Comparison of ENCODE assay signal across 29 mouse cellular contexts in the genomic region with DNA sequence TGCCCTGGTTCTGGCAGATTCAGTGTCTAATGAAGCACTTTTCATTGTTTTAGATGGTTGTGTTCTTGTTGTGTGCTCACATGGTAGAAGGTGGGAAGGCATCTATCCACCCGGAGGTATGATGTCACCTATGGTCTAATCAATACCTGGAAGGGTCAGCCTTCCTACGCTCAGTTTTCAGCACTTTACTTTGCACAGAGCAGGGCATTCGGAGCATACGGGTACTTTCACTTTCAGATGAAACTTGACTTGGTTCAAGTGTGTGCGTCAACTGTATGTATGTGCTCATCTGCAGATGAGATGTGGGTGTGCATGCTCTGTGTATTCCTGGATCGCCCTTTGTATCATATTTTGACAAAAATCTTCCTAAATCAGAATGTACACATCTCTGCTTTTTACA. TPM values are rescaled to one million over a fixed set of nuclear protein-coding genes. Genes with fewer than 3 reads are reported as not detected.
DNase-seq lines count a peak whose midpoint lies in the region; ATAC-seq lines count a peak whose summit lies in the region.
"Had no signal": no experiment of that assay in that cellular context is flagged by ENCODE, and none has a peak within 500 bp of the region (broad histone marks: within the 10 kb centered on the region; RNA-seq: fewer than 3 reads in every experiment).

No protein-coding gene starts in this region.

- 67% methylated on average over 6 of the region's 6 CpGs for WGBS in liver, embryonic 16.5 days (ENCODE audit: insufficient replicate concordance)
- 78% methylated on average over 6 of the region's 6 CpGs for WGBS in liver, embryonic 12.5 days (ENCODE audit: insufficient replicate concordance)
- 87% methylated on average over 6 of the region's 6 CpGs for WGBS in intestine, embryonic 16.5 days

- H3K27ac ChIP-seq in liver, embryonic 16.5 days (ENCODE audit: low read length), result no peak overlapping the region
- H3K27ac ChIP-seq in liver, embryonic 12.5 days, result no peak overlapping the region
- no peak overlapping the region for H3K27ac ChIP-seq in intestine, embryonic 16.5 days (ENCODE audit: low read length)
- H3K27ac ChIP-seq: embryonic facial prominence, embryonic 12.5 days; embryonic facial prominence, embryonic 15.5 days; heart, embryonic 15.5 days; hindbrain, embryonic 10.5 days; hindbrain, embryonic 13.5 days had no signal

- H3K9ac ChIP-seq in liver, embryonic 16.5 days (ENCODE audit: low read depth, low read length), result no peak overlapping the region
- H3K9ac ChIP-seq in liver, embryonic 12.5 days, result no peak overlapping the region
- no peak overlapping the region for H3K9ac ChIP-seq in intestine, embryonic 16.5 days (ENCODE audit: low read depth, low read length)
- H3K9ac ChIP-seq: embryonic facial prominence, embryonic 12.5 days; embryonic facial prominence, embryonic 15.5 days; forebrain, postnatal 0 days; heart, embryonic 12.5 days; heart, embryonic 15.5 days; hindbrain, embryonic 13.5 days had no signal

- no peak overlapping the region for H3K4me2 ChIP-seq in liver, embryonic 16.5 days (ENCODE audit: low read depth, low read length)
- no peak overlapping the region for H3K4me2 ChIP-seq in liver, embryonic 12.5 days
- H3K4me2 ChIP-seq in intestine, embryonic 16.5 days (ENCODE audit: low read depth, low read length), result no peak overlapping the region
- H3K4me2 ChIP-seq: embryonic facial prominence, embryonic 12.5 days; embryonic facial prominence, embryonic 15.5 days; heart, embryonic 12.5 days; heart, embryonic 15.5 days; hindbrain, embryonic 13.5 days had no signal

- no peaks in the 10 kb centered on the region for H3K9me3 ChIP-seq in liver, embryonic 16.5 days (replicated peaks; ENCODE audit: control insufficient read depth, low read length)
- H3K9me3 ChIP-seq in liver, embryonic 12.5 days (replicated peaks), result no peaks in the 10 kb centered on the region
- H3K9me3 ChIP-seq in intestine, embryonic 16.5 days (ENCODE audit: control insufficient read depth, low read length), result no peaks in the 10 kb centered on the region
- H3K9me3 ChIP-seq: embryonic facial prominence, embryonic 12.5 days; embryonic facial prominence, embryonic 15.5 days; G1E; heart, embryonic 12.5 days; heart, embryonic 15.5 days; hindbrain, embryonic 10.5 days; hindbrain, embryonic 13.5 days had no signal

- H3K36me3 ChIP-seq in liver, embryonic 16.5 days (ENCODE audit: control insufficient read depth, insufficient read depth), result no peaks in the 10 kb centered on the region; the same call in 1 of the 2 replicates
- H3K36me3 ChIP-seq in liver, embryonic 12.5 days, result peaks cover 45% of the 10 kb centered on the region
- H3K36me3 ChIP-seq in intestine, embryonic 16.5 days (ENCODE audit: control insufficient read depth, insufficient read depth, low read length), result peaks cover 10% of the 10 kb centered on the region

- no peaks in the 10 kb centered on the region for H3K4me1 ChIP-seq in liver, embryonic 16.5 days (ENCODE audit: control insufficient read depth, low read depth, low read length)
- no peaks in the 10 kb centered on the region for H3K4me1 ChIP-seq in liver, embryonic 12.5 days
- H3K4me1 ChIP-seq in intestine, embryonic 16.5 days (ENCODE audit: control insufficient read depth, insufficient read depth, low read length), result no peaks in the 10 kb centered on the region
- H3K4me1 ChIP-seq: embryonic facial prominence, embryonic 12.5 days; embryonic facial prominence, embryonic 15.5 days; hindbrain, embryonic 10.5 days had no signal

- DNase-seq in frontal cortex, postnatal 25 days (ENCODE audit: low spot score in 2 of 2), result no peak
- DNase-seq in induced T-regulatory cell, adult 2 months (ENCODE audit: low read depth), result peak; percentile 48
- DNase-seq in urinary bladder, postnatal 4 days (ENCODE audit: low spot score in 2 of 2), result no peak
- DNase-seq: adrenal gland, adult 2 months; adrenal gland, postnatal 14 days; cerebellum, adult 11 months; cerebellum, adult 2 months; cerebellum, adult 9-11 months; cerebellum, postnatal 25 days; forebrain, postnatal 0 days; gastrocnemius, postnatal 10 days; gastrocnemius, postnatal 36 days; heart, postnatal 10 days; heart, postnatal 36 days had no signal

- ATAC-seq in frontal cortex, adult (ENCODE audit: low TSS enrichment), result 0 out of 2 replicates have a peak, but pooled peaks have one; percentile 17
- peak; percentile 24; the same call in 1 of the 2 replicates for ATAC-seq in liver, embryonic 16.5 days (ENCODE audit: low read depth)
- ATAC-seq in liver, embryonic 12.5 days, result no peak
- peak; percentile 87 for ATAC-seq in CD4-positive, CD25-positive, alpha-beta regulatory T cell, adult 4 months
- ATAC-seq in intestine, embryonic 16.5 days, result no peak
- ATAC-seq: forebrain, embryonic 14.5 days; forebrain, postnatal 0 days; hindbrain, embryonic 16.5 days; Patski had no signal

- H3K4me3 ChIP-seq in liver, embryonic 16.5 days (ENCODE audit: low read depth, low read length), result no peak overlapping the region
- no peak overlapping the region for H3K4me3 ChIP-seq in liver, embryonic 12.5 days
- H3K4me3 ChIP-seq in intestine, embryonic 16.5 days (ENCODE audit: low read length), result no peak overlapping the region
- H3K4me3 ChIP-seq: embryonic facial prominence, embryonic 12.5 days; embryonic facial prominence, embryonic 15.5 days; heart, embryonic 12.5 days; heart, embryonic 15.5 days; hindbrain, embryonic 10.5 days; hindbrain, embryonic 13.5 days had no signal

- no peaks in the 10 kb centered on the region for H3K27me3 ChIP-seq in liver, embryonic 16.5 days (ENCODE audit: control insufficient read depth, insufficient read depth, low read depth, low read length)
- H3K27me3 ChIP-seq in liver, embryonic 12.5 days (replicated peaks), result no peaks in the 10 kb centered on the region
- H3K27me3 ChIP-seq in intestine, embryonic 16.5 days (replicated peaks; ENCODE audit: control insufficient read depth, insufficient read depth, low read length), result no peaks in the 10 kb centered on the region
- H3K27me3 ChIP-seq: embryonic facial prominence, embryonic 12.5 days; embryonic facial prominence, embryonic 15.5 days; heart, embryonic 12.5 days; heart, embryonic 15.5 days; hindbrain, embryonic 13.5 days; Patski had no signal

RNA-seq across cellular contexts. Expression of a gene that starts 42.5 kb away (rescaled TPM):
- polyA plus RNA-seq in liver, embryonic 16.5 days (2015; fragmentation: Nextera tagmentation; extraction: Ambion mirVana), result 47.5 and 47.6 TPM in 2 replicates
- polyA plus RNA-seq in liver, embryonic 12.5 days (2016; fragmentation: Nextera tagmentation; extraction: Ambion mirVana), result 52.3 and 53.7 TPM in 2 replicates
- polyA plus RNA-seq in CD4-positive, CD25-positive, alpha-beta regulatory T cell, adult 4 months (2017; shearing (Covaris generic)), result 10 to 100 TPM; 69.4 to 71.7 TPM
- 121 and 129 TPM in 2 replicates for polyA plus RNA-seq in intestine, embryonic 16.5 days (2015; fragmentation: Nextera tagmentation; extraction: Ambion mirVana)

RNA-seq across cellular contexts. Expression of a gene that starts 43.7 kb away (rescaled TPM):
- 21.3 and 25.0 TPM in 2 replicates for polyA plus RNA-seq in liver, embryonic 16.5 days (2015; fragmentation: Nextera tagmentation; extraction: Ambion mirVana)
- polyA plus RNA-seq in liver, embryonic 12.5 days (2016; fragmentation: Nextera tagmentation; extraction: Ambion mirVana), result 43.7 and 46.7 TPM in 2 replicates
- polyA plus RNA-seq in CD4-positive, CD25-positive, alpha-beta regulatory T cell, adult 4 months (2017; shearing (Covaris generic)), result 10 to 100 TPM; 64.7 to 82.6 TPM
- polyA plus RNA-seq in intestine, embryonic 16.5 days (2015; fragmentation: Nextera tagmentation; extraction: Ambion mirVana), result 120 and 128 TPM in 2 replicates

Comparison
In these comparisons a context has a peak if more than half of its experiments do, and no peak if none do; other contexts are left out.
1. ATAC-seq: peak in frontal cortex, adult (single experiment), liver, embryonic 16.5 days (single experiment) and CD4-positive, CD25-positive, alpha-beta regulatory T cell, adult 4 months (single experiment); none in liver, embryonic 12.5 days (single experiment) and intestine, embryonic 16.5 days (single experiment).